Mouse (Mus musculus): ENCODE measurements around the gene Unc13a. TPM values are rescaled to one million over a fixed set of nuclear protein-coding genes. Genes with fewer than 3 reads are reported as not detected.

Unc13a gene
- polyA plus RNA-seq, 1 experiment from 2014 or later: 8.4 TPM

DNA sequence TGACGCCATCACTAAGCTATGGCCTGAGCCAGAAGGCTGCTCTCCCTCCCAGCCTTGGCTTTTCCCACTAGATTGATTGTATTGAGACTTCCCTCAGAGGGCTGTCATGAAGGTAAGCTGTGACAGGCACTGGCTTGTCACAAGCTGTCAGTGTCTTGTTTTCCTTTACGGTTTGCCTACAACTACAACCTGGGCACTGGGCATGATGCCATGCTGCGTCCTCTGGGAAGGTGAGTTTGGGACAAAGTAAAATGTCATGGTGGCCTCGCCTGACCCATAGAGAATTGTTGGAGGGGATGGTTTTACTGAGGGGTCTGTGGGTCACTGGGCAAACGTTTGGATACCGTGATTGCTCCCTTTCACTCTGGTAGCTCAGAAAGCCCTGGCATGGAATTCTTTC is 33.2 kb downstream of the Unc13a start:
- peaks cover 15% of the 10 kb centered on the region for H3K4me1 ChIP-seq (replicated peaks)
- no peak overlapping the region for H3K27ac ChIP-seq
- WGBS: 79% methylated on average over 6 of the region's 6 CpGs
- H3K4me3 ChIP-seq: no peak overlapping the region
- H3K36me3 ChIP-seq: no peaks in the 10 kb centered on the region
- no peak for DNase-seq (ENCODE audit: low spot score)
- H3K27me3 ChIP-seq (ENCODE audit: insufficient read depth, poor library complexity, severe bottlenecking): peaks cover 61% of the 10 kb centered on the region
- peaks cover 6% of the 10 kb centered on the region for H3K9me3 ChIP-seq

DNA sequence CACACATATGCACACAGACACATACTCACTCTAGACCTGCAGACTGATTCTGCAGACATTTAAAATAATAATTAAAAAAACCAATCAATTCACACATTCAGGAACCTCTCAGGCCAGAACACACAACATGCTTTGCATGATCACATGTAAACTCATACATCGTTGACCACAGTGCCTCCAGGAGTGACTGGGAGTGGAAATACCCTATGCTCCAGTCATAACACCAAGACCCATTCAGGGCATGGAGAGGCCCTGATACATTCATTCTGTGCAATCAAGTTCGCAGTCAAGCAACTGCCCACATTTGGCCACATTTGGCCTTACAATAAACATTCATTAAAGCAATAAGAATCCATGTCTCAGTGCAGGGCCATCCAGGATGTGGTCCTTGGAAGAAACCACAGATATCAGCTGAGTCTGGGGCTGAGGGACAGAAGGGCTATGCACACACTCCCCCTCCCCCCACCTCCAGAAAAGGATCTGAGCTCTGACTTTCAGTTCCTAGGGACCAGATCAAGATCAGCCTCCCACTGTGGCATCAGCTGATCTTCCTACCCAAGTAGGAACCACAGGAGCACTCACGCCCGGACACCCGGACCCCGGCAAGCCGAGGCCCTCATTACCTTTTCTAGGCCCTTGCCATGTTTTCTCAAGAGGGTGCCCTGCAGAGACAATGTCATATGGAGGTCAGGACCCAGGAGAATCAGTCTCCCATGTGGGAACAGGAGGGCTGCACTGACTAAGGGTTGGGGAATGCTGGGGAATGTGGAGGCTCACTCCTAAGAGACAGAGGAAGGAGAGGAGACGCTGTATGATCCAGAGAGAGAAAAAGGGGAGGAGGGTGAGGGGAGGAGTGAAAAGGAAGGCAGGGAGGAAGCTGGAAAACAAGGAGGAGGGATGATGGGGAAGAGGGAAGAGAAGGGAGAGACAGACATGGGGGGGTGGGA is 34.1 kb downstream of the Unc13a start:
- WGBS: 62% methylated on average over 8 of the region's 8 CpGs
- Histone ChIP-seq H3K36me3 (peaks cover 5% of the 10 kb centered on the region; the same call in 1 of the 2 replicates), H3K4me3 (no peak overlapping the region), H3K4me1 (replicated peaks) (peaks cover 19% of the 10 kb centered on the region), H3K27ac (no peak overlapping the region), H3K9me3 (peaks cover 15% of the 10 kb centered on the region), H3K27me3 (ENCODE audit: insufficient read depth, poor library complexity, severe bottlenecking) (peaks cover 65% of the 10 kb centered on the region)
- DNase-seq (ENCODE audit: low spot score): no peak

GRCm38 (mm10) chr8:71633981-71634667 is 37.4 kb downstream of the Unc13a start:
- peak overlapping the region; percentile 64 for H3K27ac ChIP-seq
- peaks cover 17% of the 10 kb centered on the region for H3K9me3 ChIP-seq
- H3K4me3 ChIP-seq: peak overlapping the region; percentile 29
- peaks cover 5% of the 10 kb centered on the region; the same call in 1 of the 2 replicates for H3K36me3 ChIP-seq
- 1% methylated on average over 26 of the region's 26 CpGs for WGBS
- peaks cover 31% of the 10 kb centered on the region for H3K4me1 ChIP-seq (replicated peaks)
- peak; percentile 73 for DNase-seq (ENCODE audit: low spot score)
- peaks cover 92% of the 10 kb centered on the region for H3K27me3 ChIP-seq (ENCODE audit: insufficient read depth, poor library complexity, severe bottlenecking)

DNA sequence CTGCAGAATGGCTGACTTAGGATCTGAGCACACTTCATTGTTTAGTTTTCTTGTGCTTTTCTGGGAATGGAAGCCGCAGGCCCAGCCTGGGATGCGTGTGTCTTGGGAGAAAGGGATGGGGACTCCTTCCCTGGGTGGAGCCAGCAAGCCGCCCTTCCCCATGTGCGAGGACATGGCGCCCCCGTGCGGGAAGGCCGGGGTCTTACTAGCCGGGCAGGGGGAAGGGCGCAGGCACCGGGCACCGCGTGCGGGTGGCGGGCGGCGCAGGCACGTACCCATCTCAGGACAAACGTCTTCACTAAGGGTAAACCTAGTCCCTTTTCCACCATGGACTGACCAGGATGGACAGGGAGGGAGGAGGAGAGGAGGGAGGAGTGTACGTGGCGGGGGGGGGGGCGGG is 38.4 kb downstream of the Unc13a start:
- 6% methylated on average over 19 of the region's 22 CpGs for WGBS

DNA sequence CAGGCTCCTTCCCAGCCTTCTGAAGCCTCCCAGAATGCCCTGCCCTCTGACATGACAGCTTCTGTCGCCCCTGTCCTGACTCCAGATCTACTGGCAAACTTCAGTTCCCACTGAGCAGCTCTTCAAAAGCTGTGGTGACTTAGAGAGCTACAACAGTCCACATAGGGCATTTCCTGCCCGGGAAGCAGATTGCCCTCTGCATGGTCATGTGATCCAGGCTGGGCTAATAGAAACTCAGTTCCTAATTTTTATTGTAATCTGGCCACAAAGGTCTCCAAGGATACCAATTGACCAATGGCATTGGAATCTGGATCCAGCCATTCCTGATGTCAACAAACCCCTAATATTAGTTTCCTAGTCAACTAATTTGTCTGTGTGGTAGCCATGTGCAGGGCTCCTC is 39.7 kb downstream of the Unc13a start:
- H3K36me3 ChIP-seq: peaks cover 5% of the 10 kb centered on the region; the same call in 1 of the 2 replicates
- no peak overlapping the region for H3K27ac ChIP-seq
- H3K27me3 ChIP-seq (ENCODE audit: insufficient read depth, poor library complexity, severe bottlenecking): peaks cover 87% of the 10 kb centered on the region
- no peak overlapping the region for H3K4me3 ChIP-seq
- H3K4me1 ChIP-seq (replicated peaks): peaks cover 52% of the 10 kb centered on the region
- H3K9me3 ChIP-seq: peaks cover 17% of the 10 kb centered on the region
- DNase-seq (ENCODE audit: low spot score): no peak
- 61% methylated on average over 2 of the region's 2 CpGs for WGBS

More for the DNA sequence above, 38.4 kb downstream of the Unc13a start:
- peaks cover 40% of the 10 kb centered on the region for H3K4me1 ChIP-seq (replicated peaks)
- H3K27ac ChIP-seq: no peak overlapping the region
- H3K9me3 ChIP-seq: peaks cover 17% of the 10 kb centered on the region
- peaks cover 88% of the 10 kb centered on the region for H3K27me3 ChIP-seq (ENCODE audit: insufficient read depth, poor library complexity, severe bottlenecking)
- DNase-seq (ENCODE audit: low spot score): peak; percentile 30
- H3K36me3 ChIP-seq: peaks cover 5% of the 10 kb centered on the region; the same call in 1 of the 2 replicates
- peak overlapping the region; percentile 29; the same call in 1 of the 2 replicates for H3K4me3 ChIP-seq

DNA sequence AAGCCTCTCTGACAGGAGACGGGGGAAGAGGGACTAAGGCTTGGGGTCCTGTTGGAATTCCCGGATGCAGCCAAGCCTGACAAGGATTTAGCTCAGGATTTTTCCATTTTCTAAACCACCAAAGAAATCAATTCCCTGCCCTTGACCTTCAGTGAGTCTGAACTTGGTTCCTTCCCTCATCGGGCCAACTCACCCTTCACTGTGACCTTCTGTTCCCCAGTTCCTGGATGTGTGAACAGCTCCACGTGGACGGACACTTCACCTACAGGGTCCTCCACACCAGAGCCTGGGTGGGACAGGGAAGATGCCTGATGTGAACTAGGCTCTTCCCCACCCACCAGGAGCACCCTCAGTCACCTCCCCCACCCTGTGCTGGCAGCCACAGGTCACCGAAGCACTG is 40.8 kb downstream of the Unc13a start:
- H3K36me3 ChIP-seq: peaks cover 11% of the 10 kb centered on the region
- peaks cover 52% of the 10 kb centered on the region for H3K4me1 ChIP-seq (replicated peaks)
- DNase-seq (ENCODE audit: low spot score): no peak
- H3K9me3 ChIP-seq: peaks cover 17% of the 10 kb centered on the region
- WGBS: 88% methylated on average over 6 of the region's 6 CpGs
- H3K27ac ChIP-seq: no peak overlapping the region
- H3K4me3 ChIP-seq: no peak overlapping the region
- peaks cover 77% of the 10 kb centered on the region for H3K27me3 ChIP-seq (ENCODE audit: insufficient read depth, poor library complexity, severe bottlenecking)

DNA sequence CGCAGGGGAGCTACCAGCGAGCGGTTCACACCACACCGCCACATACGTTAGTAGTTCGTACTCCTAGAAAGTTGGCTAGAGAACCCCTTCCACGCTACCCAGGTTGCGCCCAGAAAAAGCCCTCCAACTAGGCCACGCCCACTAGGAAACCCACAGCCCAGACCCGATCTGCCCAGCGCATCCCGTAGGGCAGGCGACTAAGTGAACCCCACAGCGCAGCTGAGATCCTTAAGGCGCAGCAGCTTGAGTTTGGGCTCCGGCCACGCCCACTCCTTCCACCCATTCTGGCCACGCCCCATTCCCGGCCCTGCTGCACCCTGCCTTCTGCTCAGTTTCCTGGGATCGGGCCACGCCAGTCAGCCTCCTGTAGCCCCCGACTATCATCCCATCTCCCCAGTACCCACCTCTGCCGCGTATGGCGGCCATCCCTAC is 41.8 kb downstream of the Unc13a start:
- WGBS: 5% methylated on average over 25 of the region's 25 CpGs
- peak overlapping the region; percentile 63 for H3K4me3 ChIP-seq
- H3K9me3 ChIP-seq: peaks cover 17% of the 10 kb centered on the region
- H3K27ac ChIP-seq: peak overlapping the region; percentile 86
- peak; percentile 52 for DNase-seq (ENCODE audit: low spot score)
- peaks cover 67% of the 10 kb centered on the region for H3K27me3 ChIP-seq (ENCODE audit: insufficient read depth, poor library complexity, severe bottlenecking)
- peaks cover 20% of the 10 kb centered on the region for H3K36me3 ChIP-seq
- H3K4me1 ChIP-seq (replicated peaks): peaks cover 52% of the 10 kb centered on the region

DNA sequence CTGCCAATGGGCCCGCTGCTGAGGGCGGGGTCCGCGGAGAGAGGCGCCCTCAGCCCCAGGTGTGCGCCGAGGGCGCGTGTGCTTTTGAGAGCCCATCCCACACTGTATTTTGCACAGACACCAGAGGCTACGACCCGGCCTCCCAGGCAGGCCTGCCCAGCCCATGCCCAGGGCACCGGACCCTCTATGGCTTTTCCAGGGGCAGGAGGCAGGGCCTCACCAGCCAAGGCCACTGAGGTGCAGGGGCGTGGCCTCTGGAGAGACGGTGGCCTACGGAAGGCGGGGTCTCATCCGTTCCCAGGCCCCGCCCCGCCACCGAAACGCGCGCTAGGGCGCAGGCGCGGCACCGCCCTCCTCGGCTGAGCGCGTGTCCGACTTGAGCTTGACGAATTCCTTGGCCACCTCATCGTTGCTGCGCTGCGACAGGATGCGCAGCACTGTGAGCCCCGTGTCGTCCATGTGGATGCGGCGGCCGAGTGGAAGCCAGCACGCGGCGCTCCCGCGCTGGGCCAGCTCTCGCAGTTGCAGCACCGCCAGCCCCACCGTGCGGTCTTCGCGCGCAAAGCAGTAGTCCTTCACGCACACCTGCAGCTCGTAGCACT is 42.4 kb downstream of the Unc13a start:
- under 1% methylated on average over 55 of the region's 55 CpGs for WGBS
- Histone ChIP-seq H3K4me3 (peak overlapping the region; percentile 63), H3K4me1 (replicated peaks) (peaks cover 46% of the 10 kb centered on the region), H3K27ac (peak overlapping the region; percentile 86), H3K9me3 (peaks cover 17% of the 10 kb centered on the region), H3K27me3 (ENCODE audit: insufficient read depth, poor library complexity, severe bottlenecking) (peaks cover 61% of the 10 kb centered on the region), H3K36me3 (peaks cover 26% of the 10 kb centered on the region)
- DNase-seq (ENCODE audit: low spot score): peak; percentile 95

GRCm38 (mm10) chr8:71628396-71629095 is 43.0 kb downstream of the Unc13a start:
- H3K27ac ChIP-seq: peak overlapping the region; percentile 86
- peaks cover 39% of the 10 kb centered on the region for H3K4me1 ChIP-seq (replicated peaks)
- H3K36me3 ChIP-seq: peaks cover 33% of the 10 kb centered on the region
- DNase-seq (ENCODE audit: low spot score): no peak
- H3K4me3 ChIP-seq: peak overlapping the region; percentile 63
- WGBS: 9% methylated on average over 16 of the region's 16 CpGs
- peaks cover 17% of the 10 kb centered on the region for H3K9me3 ChIP-seq
- H3K27me3 ChIP-seq (ENCODE audit: insufficient read depth, poor library complexity, severe bottlenecking): peaks cover 55% of the 10 kb centered on the region

GRCm38 (mm10) chr8:71627265-71628099 is 44.1 kb downstream of the Unc13a start:
- WGBS: 56% methylated on average over 9 of the region's 9 CpGs
- peaks cover 17% of the 10 kb centered on the region for H3K9me3 ChIP-seq
- 0 out of 2 replicates have a peak overlapping the region, but pooled peaks have one; percentile 19 for H3K27ac ChIP-seq
- H3K4me1 ChIP-seq (replicated peaks): peaks cover 33% of the 10 kb centered on the region
- no peak overlapping the region for H3K4me3 ChIP-seq
- peaks cover 39% of the 10 kb centered on the region for H3K36me3 ChIP-seq
- DNase-seq (ENCODE audit: low spot score): no peak
- peaks cover 44% of the 10 kb centered on the region for H3K27me3 ChIP-seq (ENCODE audit: insufficient read depth, poor library complexity, severe bottlenecking)

DNA sequence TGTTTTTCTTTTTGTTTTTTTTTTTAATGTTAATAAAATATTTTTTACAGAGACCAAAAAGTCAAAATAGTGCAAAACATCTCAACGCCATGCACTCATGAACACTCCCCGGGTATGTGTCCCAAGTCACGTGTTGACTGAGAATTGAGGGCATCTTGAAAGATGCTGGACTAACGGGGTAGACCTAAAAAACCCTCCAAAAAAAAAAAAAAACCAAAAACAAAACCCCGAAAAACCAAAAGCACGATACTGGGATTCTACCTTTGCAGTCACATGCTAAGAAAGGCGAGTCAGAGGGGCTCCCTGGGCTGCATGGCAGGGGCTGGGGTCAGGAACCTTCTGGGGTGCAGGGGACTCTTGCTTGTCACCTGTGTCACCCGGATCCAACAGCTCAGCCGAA is 44.8 kb downstream of the Unc13a start:
- no peak for DNase-seq (ENCODE audit: low spot score)
- Histone ChIP-seq H3K9me3 (peaks cover 21% of the 10 kb centered on the region), H3K27me3 (ENCODE audit: insufficient read depth, poor library complexity, severe bottlenecking) (peaks cover 37% of the 10 kb centered on the region), H3K27ac (no peak overlapping the region), H3K36me3 (peaks cover 46% of the 10 kb centered on the region), H3K4me1 (replicated peaks) (peaks cover 33% of the 10 kb centered on the region), H3K4me3 (no peak overlapping the region)
- WGBS: 84% methylated on average over 9 of the region's 9 CpGs
